Mouse (Mus musculus) naive thymus-derived CD4-positive, alpha-beta T cell, adult 2 months (primary cell): Measurements from ENCODE around the gene Meis2.

Experiments
- DNase-seq: peaks from one replicate; pipeline ENCODE4 v3.0.0-alpha.2; 2011; ENCODE audit warnings: low read depth

Meis2 gene

GRCm38 (mm10) chr2:116065570-116066005, at the start of gene Meis2:
Gene Meis2, minus strand, starts transcription at chr2:116065839.
- no peak for DNase-seq

DNA sequence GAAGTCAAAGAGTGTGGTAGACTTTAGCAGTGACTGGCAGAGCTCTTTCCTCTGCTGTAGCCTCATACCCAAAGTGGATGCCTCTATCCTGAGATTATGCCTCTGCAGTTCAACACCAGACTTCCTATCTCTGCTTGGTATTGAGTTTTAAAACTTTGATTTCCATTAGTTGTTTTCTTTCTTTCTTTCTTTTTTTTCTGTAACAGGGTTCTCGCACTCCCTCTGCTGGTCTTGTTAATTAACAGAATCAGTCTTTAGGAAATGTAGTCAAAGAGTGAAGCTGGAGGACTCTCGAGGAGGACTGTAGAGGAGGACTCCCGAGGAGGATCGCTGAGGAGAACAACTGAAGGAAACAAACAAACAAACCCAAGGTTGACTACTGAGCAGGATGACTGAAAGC, 40.6 kb upstream of the Meis2 start:
- no peak for DNase-seq

GRCm38 (mm10) chr2:116105179-116105578, 39.5 kb upstream of the Meis2 start:
- DNase-seq, result no peak

- no peak for DNase-seq
Measured at GRCm38 (mm10) chr2:116103411-116103996, 37.9 kb upstream of the Meis2 start.

DNA sequence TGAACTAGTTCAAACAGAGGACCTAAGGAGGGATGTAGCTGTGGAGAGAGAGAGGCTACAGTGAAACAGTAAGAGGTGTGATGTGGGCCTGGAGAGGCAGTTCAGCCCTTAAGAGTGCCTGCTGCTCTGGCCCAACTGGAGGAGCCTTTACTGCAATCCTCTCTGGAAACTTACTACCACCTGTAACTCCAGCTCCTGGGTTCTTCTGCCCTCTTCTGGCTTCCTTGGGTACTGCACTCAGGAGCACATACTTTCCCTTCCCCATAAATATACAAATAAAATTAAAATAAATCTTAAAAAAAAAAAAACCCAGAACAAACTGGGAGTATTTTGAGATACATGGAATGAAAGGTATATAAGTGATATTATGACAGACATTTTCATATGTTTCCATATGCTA, 35.6 kb upstream of the Meis2 start:
- DNase-seq, result peak; percentile 6

DNA sequence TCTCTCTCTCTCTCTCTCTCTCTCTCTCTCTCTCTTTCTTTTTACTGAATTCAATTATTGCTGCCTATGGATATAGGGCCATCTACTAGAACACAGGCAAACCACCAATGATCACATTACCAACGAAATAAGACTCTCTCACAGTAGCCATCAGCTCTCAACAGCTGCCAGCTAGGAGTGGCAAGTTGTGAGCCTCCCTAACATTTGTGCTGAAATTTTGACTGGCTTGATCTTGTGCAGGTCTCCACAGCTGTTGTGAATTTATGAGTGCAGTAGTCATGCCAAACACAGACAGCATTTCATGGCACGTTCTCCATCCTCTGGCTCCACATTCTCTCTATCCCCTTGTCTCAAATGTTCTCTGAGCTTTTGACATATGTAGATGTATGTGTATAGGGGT, 15.3 kb upstream of the Meis2 start:
- no peak for DNase-seq

GRCm38 (mm10) chr2:116078841-116079240, 13.2 kb upstream of the Meis2 start:
- no peak for DNase-seq

- no peak for DNase-seq
Measured at GRCm38 (mm10) chr2:116077716-116078115, 12.1 kb upstream of the Meis2 start.

DNA sequence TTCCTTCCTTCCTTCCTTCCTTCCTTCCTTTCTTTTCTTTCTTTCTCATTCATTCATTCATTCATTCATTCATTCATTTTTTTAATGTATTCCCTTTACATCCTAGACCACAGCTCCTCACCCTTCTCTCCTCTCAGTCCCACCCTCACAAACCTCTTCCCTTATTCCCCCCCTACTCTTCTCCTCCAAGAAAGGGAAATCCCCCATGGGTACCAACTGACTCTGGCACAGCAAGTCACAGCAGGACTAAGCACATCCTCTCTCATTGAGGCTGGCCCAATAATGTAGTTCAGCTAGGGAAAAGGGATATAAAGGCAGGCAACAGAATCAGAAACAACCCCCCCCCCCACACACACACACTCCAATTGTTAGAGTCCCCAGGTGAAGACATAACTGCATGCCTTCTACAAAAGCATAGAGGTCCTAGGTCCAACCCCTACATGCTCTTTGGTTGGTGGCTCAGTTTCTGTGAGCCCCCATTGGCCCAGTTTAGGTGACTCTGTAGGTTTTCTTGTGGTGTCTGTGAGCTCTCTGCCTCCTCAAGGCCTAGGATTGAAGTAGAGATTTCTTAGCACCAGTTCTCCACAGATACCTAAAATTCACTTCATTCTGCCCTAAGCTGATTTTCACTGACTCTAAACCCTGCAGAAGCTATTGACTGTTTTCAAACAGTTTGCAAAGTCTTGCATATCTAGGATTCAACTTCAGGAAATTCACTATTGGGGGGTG, 11.3 kb upstream of the Meis2 start:
- no peak for DNase-seq

DNA sequence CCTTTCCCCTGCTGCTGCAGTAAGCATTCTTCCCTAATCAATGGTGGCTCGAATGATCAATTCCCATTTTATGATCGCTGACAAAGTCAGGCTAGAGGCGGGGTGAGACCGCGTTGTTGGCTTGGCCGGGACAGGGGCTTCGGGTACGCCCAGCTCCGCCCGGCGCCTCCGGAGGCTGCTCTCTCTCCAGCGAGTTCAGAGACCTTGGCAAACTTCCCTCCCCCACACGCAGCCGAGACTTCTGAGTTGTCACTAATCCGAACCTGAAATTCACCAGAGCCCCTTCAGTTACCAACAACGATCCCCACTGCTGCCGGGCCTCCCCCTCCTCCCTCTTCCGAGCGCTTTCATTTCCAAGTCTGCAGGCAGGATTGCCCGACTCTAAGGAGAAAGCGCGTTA, 10.3 kb upstream of the Meis2 start:
- DNase-seq, result no peak

DNA sequence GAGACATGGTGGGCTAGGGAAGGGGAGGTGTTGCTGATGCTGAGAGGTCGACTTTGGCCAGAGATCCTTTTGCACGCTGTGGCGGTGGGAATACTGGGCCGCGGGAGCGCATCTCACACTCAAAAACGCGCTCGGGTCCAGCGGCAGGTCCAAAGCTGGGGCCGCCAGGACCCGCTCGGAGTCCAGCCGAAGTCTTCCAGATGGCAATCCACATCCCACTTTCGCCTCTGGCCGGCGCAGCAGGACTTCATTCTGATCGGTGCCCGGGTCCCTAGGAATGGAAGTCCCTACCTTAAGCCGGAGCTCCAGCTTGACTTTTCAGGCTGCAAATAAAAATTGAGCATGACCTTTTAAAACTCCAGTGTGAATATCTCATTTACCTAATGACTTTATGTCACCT, 9.8 kb upstream of the Meis2 start:
- no peak for DNase-seq

DNA sequence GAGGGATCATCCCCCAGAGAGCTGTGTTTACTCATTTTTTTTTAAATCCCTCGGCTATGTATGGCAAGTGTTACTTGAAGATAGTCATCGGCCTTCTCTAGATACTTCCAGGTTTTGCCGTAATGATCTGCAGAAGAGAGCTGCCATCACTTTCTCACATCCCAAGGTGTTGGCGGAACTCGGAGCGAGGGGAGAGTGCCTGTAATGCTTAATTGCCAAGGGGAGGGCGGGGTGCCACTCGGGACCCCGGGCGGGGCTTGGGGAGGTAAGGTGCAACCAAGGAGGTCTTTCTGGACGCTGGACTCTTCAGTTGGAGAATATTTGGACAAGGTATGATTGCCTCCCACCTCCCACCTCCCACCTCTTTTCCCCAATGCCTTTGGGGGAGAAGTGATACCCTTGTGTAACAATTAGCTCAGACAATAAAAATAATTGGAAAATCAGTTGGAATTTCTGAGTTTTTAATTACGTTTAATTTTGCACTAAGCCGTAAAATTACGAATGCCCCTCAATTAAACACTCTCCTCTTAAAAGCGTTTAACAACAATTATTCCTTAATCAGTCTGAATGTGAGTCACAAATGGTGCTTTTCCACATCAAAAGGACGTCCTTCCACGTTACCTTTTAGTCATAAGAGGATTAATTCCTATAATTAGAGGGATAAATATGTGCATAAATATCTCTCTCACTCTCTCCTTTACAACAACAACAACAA, 9.2 kb upstream of the Meis2 start:
- no peak for DNase-seq

GRCm38 (mm10) chr2:116074061-116074460, 8.4 kb upstream of the Meis2 start:
- DNase-seq, result no peak

DNA sequence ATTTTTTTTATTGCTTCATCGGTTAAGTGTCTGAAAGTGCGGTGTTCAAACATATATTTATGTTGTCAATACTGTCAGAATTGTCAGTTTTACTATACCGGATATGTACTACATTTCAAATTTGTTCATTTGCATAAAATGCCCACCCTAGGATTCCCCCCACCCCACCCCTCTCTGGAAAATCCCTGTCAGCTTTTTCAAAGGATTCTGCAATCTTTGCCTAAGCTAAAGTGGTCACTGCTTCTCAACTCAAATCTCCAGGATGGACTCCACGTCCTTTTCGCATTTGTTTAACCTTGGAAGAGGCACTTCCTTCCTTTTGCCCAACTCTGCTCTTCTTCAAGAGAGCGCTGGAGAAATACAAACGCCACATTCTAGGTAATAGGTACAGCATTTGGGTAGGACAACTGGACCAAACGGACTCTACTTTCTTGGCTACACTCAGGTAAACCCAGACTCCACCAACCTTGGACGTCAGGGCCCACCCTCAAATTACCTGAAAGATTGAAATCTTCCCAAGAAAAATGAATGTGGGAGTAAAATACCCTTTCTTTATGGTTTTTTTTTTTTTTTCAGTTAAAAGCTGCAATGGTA, 7.8 kb upstream of the Meis2 start:
- DNase-seq, result no peak

DNA sequence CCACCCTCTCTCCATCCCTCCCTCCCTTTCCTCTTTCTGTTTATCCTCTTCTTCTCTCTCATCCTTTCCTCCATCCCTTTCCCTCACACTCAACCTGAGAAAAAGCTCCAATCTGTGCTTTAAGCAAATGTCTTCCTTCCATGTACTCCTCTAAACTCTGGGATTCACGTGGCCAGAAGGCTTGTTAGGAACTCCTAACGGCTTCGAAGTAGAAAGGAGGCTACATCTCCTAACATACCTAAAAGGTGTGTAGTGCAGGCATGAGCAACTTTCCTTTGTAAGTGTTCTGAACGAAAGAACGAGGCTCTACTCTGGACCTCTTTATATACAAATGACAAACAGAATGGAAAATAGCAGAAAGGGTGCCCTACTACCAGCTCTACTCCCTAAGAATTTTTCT, 7.1 kb upstream of the Meis2 start:
- no peak for DNase-seq

DNA sequence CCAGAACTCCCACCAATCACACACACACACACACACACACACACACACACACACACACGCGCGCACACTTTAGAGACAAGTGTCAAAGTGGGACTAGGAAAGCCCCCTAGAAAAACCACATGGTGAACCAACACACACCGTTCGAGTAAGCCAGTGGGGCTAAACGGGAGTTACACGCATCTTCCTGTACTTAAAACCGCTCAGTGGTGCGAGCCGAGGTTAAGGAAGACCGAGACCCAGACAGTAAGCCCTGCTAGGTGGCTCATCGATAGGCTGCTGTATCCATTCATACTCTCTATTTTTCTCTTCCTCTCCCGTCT, 6.6 kb upstream of the Meis2 start:
- DNase-seq, result no peak

- no peak for DNase-seq
Measured at GRCm38 (mm10) chr2:116071571-116072320, 6.1 kb upstream of the Meis2 start.

GRCm38 (mm10) chr2:116070614-116071425, 5.2 kb upstream of the Meis2 start:
- no peak for DNase-seq

DNA sequence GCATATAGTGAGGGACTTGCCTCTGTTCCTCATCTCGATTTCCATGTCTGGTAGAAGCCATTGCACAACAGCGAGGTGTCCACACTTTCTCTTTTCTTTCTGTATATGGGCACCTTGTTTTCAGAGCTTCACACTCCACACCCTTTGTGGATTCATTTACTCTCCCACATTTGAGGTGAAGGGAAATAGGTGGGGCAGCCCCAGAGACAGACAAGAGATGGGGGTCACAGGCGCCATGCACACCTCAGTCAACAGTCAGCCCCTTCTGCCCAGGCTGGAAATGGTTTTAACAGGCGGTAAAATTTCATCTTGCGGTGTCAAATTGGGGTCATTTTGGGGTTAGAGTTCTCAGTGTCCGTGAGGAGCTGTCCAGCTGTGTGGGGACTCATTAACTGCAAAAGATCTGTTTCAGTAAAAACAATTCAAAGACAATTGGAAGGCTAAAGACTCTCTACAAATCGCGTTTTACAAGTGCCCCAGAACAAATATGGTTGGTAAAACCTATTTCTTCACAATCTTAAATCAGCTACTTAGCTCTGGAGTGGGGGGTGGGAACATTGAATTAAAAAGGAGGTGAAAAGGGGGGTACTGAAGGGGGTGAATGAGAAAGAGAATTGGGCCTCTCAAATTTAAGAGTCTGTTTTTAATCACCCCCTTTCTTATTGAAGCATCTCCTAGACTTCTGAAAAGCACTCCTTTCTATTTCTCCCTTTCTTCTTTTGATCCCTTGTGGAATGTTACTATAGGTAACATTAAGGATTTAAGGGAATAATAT, 4.0 kb upstream of the Meis2 start:
- DNase-seq, result no peak

DNA sequence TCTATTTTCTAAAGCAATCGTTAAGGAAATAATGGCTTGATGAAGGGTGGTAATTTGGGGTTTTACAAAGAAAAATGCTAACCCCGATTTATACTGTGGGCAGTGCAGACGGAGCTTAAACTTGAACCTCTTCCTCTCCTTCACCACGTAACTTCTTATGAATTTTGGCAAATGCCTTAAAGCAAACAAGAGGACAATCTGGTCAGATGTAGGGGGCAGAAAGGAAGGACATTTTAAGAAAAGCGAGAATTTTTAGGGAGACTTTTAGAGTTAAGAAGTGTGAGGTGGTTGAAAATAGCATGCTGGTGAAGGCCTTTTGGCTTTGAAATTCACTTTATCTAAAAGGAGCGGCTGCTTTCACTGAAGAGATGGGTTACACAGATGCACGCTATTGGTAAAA, 3.3 kb upstream of the Meis2 start:
- no peak for DNase-seq

DNA sequence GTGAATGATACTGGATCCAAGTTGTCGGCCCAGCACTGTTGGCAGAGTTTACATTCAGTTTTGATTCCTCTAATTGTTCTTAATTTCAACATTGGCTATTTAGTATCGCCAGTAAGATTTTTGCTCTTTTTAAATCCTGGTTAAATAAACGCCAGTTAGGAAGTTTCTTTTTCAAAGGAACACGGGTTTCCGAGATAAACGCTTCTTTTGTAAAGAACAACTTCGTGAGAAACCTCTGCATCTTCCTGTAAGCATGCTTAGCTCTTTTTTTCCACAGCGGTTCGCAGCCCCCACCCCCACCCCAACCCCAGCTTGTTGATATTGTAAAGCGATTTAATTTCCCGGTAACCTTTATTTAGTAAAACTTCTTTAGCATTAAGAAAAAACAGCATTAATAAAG, 2.8 kb upstream of the Meis2 start:
- DNase-seq, result no peak
